Mouse (Mus musculus) kidney, adult 18-20 months (tissue): ENCODE measurements around the gene Mmp28.
A peak's percentile ranks its signal among the peaks of the same experiment; 100 is the strongest.

Experiments used
- DNase-seq: peaks from one replicate; pipeline ENCODE4 v3.0.0; 2021

Gene Mmp28

DNA sequence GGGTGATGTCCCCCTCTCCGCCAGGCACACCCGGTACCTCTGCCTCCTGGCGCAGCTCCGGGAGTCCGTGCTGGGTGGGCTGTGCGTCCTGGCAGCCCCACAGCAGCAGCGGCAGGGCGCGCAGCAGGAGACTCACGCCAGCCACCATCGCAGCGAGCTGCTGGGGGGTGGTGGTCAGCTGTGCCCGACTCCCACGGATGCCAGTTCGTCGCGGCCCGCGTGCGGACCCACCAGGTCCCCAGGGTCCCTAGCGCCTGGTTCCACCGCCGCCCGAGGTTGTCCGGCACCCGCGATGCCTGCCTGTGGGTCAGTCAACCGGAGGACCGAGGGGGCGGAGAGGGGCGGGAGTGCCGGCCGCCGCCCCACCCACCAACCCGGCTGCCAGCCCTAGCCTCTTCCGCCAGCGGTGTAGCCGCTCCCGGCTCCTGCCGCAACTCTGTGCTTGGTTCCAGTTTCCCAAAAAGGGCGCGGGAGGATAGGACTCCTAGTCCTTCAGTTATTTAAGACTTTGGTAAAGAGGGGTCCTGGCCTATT, at the start of gene Mmp28:
Mmp28 (minus strand) TSS at position 361 of the 534 bp plus-strand sequence.
- peak; percentile 81 for DNase-seq

- DNase-seq, result no peak
Measured at GRCm38 (mm10) chr11:83509521-83509920, 46.6 kb upstream of the Mmp28 start.

DNA sequence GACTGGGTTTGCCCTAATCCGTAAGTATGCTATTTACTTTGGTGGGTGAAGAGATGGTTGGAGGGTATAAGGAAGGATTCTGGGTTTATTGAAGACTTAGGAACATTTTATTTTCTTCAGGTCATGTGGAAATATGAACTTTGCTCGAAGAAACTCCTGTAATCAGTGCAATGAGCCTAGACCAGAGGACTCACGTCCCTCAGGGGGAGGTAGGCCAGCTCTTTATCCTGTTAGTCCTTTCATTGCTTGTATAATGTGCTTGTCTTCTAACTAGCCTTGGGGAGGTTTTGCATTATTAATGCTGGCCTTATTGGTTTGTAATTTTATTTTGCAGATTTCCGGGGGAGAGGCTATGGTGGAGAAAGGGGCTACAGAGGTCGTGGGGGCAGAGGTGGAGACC, 41.4 kb upstream of the Mmp28 start:
- DNase-seq, result no peak

DNA sequence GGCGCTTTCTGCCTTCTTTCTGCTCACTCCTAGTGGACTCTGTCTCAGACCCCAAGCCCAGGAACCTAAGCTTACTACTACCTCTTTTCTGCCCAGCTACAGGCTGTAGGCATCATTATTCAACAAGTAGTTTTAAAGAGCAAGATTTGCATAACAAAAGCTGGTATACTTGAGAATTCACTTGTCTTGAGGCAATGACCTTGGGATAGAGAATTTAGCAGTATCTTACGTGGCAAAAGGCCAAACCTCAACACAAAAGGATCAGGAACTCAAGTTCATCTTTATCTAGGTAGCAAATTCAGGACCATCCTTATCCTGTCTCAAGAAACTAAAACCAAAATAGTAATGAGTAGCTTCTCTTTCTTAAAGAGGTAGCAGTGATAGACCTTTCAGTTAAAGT, 32.7 kb upstream of the Mmp28 start:
- DNase-seq, result no peak

DNA sequence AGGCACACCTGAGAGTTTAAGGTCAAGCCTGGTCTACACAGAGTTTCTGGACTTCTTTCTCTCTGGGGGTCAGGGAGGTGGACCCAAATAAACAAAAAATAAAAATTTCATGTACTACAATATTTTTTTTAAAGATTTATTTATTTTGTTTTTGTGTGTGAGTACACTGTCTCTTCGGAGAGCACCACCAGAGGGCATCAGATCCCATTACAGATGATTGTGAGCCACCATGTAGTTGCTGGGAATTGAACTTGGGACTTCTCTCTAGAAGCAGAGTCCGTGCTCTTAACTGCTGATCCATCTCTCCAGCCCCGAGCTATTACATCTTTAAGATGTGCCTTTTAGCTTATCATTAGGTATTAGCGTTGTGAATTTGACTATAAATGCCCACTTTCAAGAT, 28.6 kb upstream of the Mmp28 start:
- no peak for DNase-seq

GRCm38 (mm10) chr11:83473235-83474016, 10.6 kb upstream of the Mmp28 start:
- peak; percentile 54 for DNase-seq

- DNase-seq, result peak; percentile 98
Measured at GRCm38 (mm10) chr11:83472324-83473234, 9.7 kb upstream of the Mmp28 start, which contains the start of gene Taf15. Gene Taf15 (plus strand): TSS chr11:83473086.

DNA sequence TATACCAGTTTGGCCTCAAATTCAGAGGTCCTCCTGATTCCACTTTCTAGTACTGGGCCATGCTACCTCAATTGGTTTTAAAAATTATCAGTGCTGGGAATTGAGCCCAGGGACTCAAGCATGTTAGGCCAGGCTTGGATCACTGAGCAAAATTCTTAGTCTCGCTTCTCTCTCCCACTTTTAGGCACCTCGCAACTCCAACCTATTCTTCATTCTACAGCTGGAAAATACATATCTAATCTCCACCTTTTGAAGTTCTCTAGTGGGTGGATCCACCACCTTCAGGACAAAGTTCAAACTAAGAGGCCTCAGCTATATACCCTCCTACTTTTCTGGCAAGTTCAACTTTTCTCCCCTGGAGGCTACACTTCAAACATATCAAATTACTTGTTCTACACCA, 8.9 kb upstream of the Mmp28 start:
- DNase-seq, result no peak

- DNase-seq, result no peak
Measured at GRCm38 (mm10) chr11:83468765-83469164, 5.9 kb upstream of the Mmp28 start.

GRCm38 (mm10) chr11:83467120-83467652, 4.3 kb upstream of the Mmp28 start:
- peak; percentile 75 for DNase-seq

DNA sequence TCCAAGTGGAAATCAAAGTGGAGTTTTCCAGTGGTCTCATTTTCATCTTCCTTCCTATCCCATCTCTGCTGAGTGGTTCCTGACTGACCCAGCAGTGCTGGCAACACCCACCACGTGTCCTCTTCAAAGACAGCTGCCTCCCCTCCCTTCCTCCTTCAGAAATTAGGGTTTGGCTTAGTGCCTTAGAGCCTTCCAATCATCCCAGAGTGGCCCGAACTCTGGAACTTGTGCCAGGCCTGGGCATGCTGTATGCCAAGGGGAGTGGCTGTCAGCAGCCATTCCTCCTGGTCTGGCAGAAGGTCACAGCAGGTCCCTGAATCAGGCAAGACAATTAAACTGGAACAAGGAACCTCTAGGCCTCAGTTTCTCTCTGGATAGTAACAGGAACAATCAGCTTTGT, 3.1 kb upstream of the Mmp28 start:
- peak; percentile 60 for DNase-seq

DNA sequence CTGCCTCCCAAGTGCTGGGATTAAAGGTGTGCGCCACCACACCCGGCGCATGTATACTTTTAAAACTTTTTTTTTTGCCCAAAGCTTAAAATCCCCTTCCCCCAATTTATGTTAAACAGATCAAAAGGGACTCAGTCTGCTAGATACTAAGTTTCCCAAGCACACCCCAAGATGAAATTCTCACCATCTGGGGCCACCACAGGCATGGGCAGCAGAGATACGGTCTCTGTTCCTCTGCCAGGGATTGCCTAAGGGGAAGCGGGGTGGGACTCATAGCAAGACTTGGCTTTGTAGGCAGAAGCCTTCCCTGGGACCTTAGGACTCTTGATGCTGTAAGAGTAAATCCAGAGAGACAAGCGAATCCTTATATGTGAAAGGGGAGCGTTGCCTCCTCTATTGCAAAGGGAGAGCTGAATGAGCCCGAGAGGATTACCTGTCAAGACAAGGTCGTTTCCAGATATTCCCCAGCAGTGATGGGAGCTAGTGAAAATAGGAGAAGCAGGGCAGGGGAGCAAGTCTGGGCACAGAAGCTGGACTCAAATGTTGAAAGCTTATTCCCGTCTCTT, 1.3 kb downstream of the Mmp28 start:
- no peak for DNase-seq

GRCm38 (mm10) chr11:83457912-83458601, 4.8 kb downstream of the Mmp28 start:
- DNase-seq, result no peak

DNA sequence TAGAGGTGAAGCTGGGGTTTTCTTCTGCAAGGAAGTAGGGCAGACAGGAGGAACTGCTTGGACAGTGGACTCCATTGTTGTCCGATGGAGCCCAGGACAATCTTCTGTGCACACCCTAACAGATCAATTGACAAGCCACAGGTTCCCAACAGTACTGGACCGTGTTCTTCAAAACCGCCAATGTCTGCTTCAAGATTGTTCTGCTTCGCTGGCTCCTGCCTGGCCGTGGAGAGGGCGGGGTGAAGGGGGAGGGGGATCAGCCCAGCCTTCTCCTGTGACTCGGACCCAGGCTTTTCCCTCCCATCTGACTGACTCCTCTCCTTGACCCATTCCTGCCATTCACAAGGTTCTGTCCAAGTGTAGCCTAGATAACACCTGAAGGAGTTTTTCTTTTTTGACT, 5.6 kb downstream of the Mmp28 start:
- DNase-seq, result no peak

- DNase-seq, result no peak
Measured at GRCm38 (mm10) chr11:83455608-83456007, 7.3 kb downstream of the Mmp28 start.

DNA sequence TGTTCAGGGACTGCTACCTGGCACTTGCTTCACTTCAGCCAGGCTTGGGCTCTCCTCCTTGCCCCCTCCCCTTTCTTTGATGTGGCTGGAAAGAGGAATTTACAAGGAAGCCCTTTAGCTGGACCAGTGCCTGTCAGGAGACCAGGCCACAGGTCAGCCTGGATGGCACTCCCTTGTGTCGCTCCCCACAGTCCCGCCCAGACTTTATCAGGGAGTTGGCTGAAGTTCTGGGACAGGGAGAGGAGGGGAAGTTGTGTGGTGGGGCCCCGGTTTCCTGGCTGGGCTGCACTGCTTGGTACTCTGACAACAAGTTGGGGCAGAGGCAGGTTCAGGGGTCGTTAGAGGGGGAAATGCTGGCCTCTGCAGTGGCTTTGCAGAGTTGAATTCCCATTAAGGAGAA, 8.3 kb downstream of the Mmp28 start:
- DNase-seq, result peak; percentile 34

GRCm38 (mm10) chr11:83451281-83451680, 11.6 kb downstream of the Mmp28 start:
- DNase-seq, result no peak

GRCm38 (mm10) chr11:83450550-83450949, 12.3 kb downstream of the Mmp28 start:
- DNase-seq, result no peak

DNA sequence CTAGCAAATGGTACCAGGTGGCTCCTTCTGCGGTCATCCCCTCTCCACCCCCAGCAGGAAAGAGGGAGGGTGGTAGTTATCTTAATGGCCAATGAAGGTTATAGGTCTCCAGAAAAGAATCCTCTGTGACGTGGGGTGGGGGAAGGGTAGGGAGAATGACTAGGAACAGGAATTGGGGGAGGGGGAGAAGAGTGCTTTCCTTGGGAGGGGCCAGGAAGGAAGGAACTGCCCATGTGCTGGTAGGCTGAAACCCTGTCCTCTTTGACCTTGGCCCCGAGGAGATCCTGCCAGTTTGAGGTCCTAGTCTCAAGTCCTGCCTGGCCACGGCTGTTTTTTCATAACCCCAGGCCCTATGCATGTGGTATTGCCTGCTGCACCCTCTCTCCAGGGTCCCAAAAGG, 13.6 kb downstream of the Mmp28 start:
- no peak for DNase-seq

DNA sequence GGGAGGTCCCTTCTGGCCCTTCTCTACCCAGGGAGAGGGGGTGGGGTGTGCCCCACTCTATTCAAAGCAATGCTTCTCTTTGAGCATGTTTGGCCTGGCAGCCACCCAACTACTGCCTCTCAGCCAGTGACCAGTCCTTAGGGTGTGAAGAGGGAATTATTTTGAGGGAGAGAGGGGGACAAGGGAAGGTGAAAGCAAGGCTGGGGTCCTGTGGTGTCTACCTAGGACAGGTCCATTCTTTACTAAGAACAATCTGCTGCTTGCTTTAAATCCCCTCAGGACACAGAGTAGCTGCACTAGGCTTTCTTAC, 14.0 kb downstream of the Mmp28 start:
- peak; percentile 34 for DNase-seq

DNA sequence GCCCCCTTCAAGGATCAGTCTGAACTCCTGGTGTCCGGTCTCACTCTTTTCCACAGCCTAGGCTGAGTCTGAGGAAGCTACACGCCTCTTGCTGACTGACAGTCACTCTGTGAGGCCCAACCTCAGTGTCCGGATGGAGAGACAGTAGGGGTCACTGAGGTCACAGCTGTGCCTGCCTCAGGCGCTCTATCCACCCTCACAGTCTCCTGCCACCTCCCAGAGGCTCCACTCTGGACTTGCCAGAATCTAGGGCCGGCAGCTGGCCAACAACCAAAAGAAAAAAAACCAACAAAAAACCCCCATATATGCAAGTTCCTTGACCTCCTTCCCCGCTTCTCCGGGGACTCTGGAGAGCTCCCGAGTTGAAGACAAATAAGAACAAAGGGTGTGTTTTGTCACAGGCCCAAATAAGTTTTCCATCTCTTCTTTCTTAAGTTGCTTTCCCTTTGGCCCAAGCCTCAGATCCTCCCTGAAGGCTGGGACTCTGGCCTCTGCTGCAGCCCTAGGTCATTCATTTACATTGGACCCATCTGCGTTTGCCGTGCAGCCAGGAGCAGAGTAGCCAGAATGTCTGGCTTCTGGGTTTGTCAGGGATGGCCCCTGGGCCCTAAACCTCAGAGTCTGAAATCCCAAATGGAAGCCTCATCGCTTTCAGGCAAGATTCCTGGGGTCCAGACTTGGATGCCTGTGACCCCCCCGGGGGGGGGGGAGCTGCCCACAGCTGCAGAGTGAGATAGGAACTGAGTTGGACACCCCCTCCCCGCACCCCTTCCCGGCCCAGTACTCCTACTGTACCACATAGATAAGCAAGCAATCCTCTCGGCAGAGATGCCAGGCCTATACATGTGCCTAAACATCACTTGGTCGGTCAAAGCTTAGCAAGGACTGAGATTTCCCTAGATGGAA, 14.6 kb downstream of the Mmp28 start:
- peak; percentile 34 for DNase-seq
